Mouse (Mus musculus): ENCODE data around the gene Gm10282. TPM values are rescaled to one million over a fixed set of nuclear protein-coding genes. Genes with fewer than 3 reads are reported as not detected.

Gm10282 gene
- polyA plus RNA-seq, 1 experiment from 2014 or later: 27.2 TPM

DNA sequence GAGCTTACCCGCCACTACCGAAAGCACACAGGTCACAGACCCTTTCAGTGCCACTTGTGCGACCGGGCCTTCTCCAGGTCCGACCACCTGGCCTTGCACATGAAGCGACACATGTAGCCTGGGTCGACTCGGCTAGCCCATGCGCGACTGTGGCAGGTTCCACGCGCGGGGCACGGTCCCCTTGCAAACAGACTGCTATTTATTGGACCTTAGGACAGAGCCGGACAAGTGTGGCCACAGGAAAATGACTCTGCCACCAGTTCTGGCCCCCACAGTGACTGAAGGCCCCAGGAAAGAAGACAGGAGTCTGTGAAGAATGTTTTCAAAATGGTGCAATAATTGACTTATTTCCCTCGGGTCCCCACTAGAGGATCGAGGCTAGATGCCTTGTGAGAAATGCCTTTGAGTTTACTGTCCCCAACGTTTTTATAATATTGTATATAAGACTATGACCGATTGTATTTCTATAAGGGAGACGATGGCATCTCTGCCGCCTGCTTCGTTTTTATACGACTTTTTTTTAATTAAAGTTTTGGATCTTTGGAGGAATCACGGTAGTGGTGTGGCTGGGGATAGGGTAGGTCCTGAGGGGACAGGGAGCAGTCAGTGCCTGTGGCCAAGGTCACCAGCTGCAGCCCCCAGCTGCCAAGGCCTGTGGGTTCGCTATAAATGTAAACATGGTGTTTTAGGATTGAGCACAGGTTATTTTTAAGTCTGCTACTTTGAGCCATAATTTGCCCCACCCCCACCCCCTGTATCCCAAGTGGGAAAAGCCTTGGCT is 15.9 kb upstream of the Gm10282 start:
- H3K27ac ChIP-seq (ENCODE audit: low read length): no peak overlapping the region
- no peak overlapping the region for H3K9ac ChIP-seq (replicated peaks; ENCODE audit: low read depth, low read length)
- no peak for ATAC-seq (ENCODE audit: insufficient number of reproducible peaks, insufficient read depth, low FRiP score, low read depth)
- H3K27me3 ChIP-seq (ENCODE audit: control insufficient read depth, insufficient read depth, low read length): peaks cover 22% of the 10 kb centered on the region
- H3K9me3 ChIP-seq (ENCODE audit: control insufficient read depth, low read depth, low read length): no peaks in the 10 kb centered on the region
- H3K36me3 ChIP-seq (ENCODE audit: control insufficient read depth, insufficient read depth, low read length): no peaks in the 10 kb centered on the region
- peak overlapping the region; percentile 83; the same call in 1 of the 2 replicates for H3K4me2 ChIP-seq (replicated peaks; ENCODE audit: low read depth, low read length)
- no peaks in the 10 kb centered on the region for H3K4me1 ChIP-seq (ENCODE audit: control insufficient read depth, insufficient read depth, low read length)
- 55% methylated on average over 25 of the region's 25 CpGs for WGBS
- H3K4me3 ChIP-seq (ENCODE audit: low read depth, low read length): peak overlapping the region; percentile 39; the same call in 1 of the 2 replicates

DNA sequence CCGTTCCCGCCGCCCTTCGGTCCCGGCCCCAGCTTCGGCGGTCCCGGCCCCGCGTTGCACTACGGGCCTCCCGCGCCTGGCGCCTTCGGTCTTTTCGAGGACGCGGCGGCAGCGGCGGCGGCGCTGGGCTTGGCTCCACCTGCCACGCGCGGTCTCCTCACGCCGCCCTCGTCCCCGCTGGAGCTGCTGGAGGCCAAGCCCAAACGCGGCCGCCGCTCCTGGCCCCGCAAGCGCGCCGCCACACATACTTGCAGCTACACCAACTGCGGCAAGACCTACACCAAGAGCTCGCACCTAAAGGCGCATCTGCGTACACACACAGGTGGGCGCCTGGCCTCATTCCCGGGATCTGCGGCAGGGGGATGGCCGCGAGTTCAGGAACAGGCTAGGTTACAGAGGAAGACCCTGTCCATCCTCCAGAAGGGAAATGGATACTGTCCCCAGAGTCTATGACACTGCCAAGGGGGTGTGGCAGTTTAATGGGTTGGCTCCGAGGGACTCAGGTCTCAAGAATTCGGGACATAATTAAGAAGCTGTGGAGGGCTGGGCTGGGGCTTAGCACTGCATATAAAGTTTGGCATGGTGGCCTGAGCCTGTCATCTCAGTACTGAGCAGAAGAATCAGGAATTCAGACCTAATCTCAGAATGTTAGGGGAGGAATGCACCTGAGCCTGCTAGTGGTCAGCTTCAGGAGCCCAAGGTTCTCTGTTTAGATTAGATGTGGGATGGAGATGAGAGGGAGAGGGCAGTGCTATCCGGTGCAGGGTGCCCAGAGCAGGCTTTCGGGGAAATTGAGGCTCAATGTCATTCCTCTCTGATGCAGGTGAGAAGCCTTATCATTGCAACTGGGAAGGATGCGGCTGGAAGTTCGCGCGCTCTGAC is 15.1 kb upstream of the Gm10282 start:
- Histone ChIP-seq H3K9ac (replicated peaks; ENCODE audit: low read depth, low read length) (peak overlapping the region; percentile 15; the same call in 1 of the 2 replicates), H3K4me3 (ENCODE audit: low read depth, low read length) (peak overlapping the region; percentile 39), H3K4me2 (replicated peaks; ENCODE audit: low read depth, low read length) (peak overlapping the region; percentile 83), H3K9me3 (ENCODE audit: control insufficient read depth, low read depth, low read length) (no peaks in the 10 kb centered on the region), H3K36me3 (ENCODE audit: control insufficient read depth, insufficient read depth, low read length) (no peaks in the 10 kb centered on the region), H3K27ac (ENCODE audit: low read length) (no peak overlapping the region), H3K4me1 (ENCODE audit: control insufficient read depth, insufficient read depth, low read length) (no peaks in the 10 kb centered on the region), H3K27me3 (ENCODE audit: control insufficient read depth, insufficient read depth, low read length) (peaks cover 22% of the 10 kb centered on the region)
- 5% methylated on average over 55 of the region's 55 CpGs for WGBS
- ATAC-seq (ENCODE audit: insufficient number of reproducible peaks, insufficient read depth, low FRiP score, low read depth): no peak

DNA sequence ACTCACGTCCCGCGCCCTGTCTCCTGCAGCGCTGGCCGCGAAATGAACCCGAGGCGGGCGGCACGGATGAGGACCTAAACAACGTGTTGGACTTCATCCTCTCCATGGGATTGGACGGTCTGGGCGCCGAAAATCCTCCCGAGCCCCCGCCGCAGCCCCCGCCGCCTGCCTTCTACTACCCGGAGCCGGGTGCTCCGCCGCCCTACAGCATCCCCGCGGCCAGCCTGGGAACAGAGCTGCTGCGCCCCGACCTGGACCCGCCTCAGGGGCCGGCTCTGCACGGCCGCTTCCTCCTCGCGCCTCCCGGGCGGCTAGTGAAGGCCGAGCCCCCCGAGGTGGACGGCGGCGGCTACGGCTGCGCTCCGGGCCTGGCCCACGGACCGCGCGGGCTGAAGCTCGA is 14.3 kb upstream of the Gm10282 start:
- Histone ChIP-seq H3K27ac (ENCODE audit: low read length) (no peak overlapping the region), H3K36me3 (ENCODE audit: control insufficient read depth, insufficient read depth, low read length) (no peaks in the 10 kb centered on the region), H3K4me1 (ENCODE audit: control insufficient read depth, insufficient read depth, low read length) (no peaks in the 10 kb centered on the region), H3K9me3 (ENCODE audit: control insufficient read depth, low read depth, low read length) (no peaks in the 10 kb centered on the region), H3K4me2 (replicated peaks; ENCODE audit: low read depth, low read length) (peak overlapping the region; percentile 83), H3K4me3 (ENCODE audit: low read depth, low read length) (peak overlapping the region; percentile 39), H3K27me3 (ENCODE audit: control insufficient read depth, insufficient read depth, low read length) (peaks cover 22% of the 10 kb centered on the region), H3K9ac (replicated peaks; ENCODE audit: low read depth, low read length) (peak overlapping the region; percentile 15; the same call in 1 of the 2 replicates)
- WGBS: under 1% methylated on average over 48 of the region's 48 CpGs
- no peak; the same call in 1 of the 2 replicates for ATAC-seq (ENCODE audit: insufficient number of reproducible peaks, insufficient read depth, low FRiP score, low read depth)

DNA sequence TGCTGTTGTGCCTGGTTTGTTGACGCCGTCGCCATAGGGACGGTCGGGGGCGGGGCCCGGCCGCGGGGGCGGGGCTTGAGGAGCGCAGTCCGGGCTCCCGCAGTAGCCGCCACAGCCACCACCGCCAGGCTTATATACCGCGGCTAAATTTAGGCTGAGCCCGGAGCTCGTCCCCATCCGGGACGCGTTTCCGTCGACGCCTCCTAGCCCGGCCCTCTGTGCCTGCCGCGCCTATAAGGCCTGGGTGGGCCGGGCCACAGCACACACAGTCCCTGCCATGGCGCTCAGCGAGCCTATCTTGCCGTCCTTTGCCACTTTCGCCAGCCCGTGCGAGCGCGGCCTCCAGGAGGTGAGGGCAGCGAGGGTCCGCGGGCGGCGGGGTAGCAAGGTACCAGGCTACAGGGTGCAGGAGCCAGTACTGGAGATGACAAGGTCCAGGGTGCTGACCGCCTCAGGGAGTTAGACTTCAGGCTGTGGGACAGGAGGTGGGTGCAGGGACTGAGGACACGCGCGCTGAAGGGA is 13.8 kb upstream of the Gm10282 start, which contains the start of gene Klf2:
TSS of gene Klf2 (plus strand) at position 233 of the 522 bp plus-strand sequence.
- Histone ChIP-seq H3K27me3 (ENCODE audit: control insufficient read depth, insufficient read depth, low read length) (peaks cover 22% of the 10 kb centered on the region), H3K36me3 (ENCODE audit: control insufficient read depth, insufficient read depth, low read length) (no peaks in the 10 kb centered on the region), H3K4me2 (replicated peaks; ENCODE audit: low read depth, low read length) (peak within 1 kb of the TSS; percentile 83), H3K4me3 (ENCODE audit: low read depth, low read length) (peak within 1 kb of the TSS; percentile 39), H3K4me1 (ENCODE audit: control insufficient read depth, insufficient read depth, low read length) (no peaks in the 10 kb centered on the region), H3K9ac (replicated peaks; ENCODE audit: low read depth, low read length) (peak within 1 kb of the TSS; percentile 15; the same call in 1 of the 2 replicates), H3K27ac (ENCODE audit: low read length) (no peak within 1 kb of the TSS), H3K9me3 (ENCODE audit: control insufficient read depth, low read depth, low read length) (no peaks in the 10 kb centered on the region)
- peak; percentile 94 for ATAC-seq (ENCODE audit: insufficient number of reproducible peaks, insufficient read depth, low FRiP score, low read depth)
- WGBS: under 1% methylated on average over 44 of the region's 46 CpGs

- ATAC-seq (ENCODE audit: insufficient number of reproducible peaks, insufficient read depth, low FRiP score, low read depth): no peak
- WGBS: 46% methylated on average over 5 of the region's 5 CpGs
- H3K9me3 ChIP-seq (ENCODE audit: control insufficient read depth, low read depth, low read length): no peaks in the 10 kb centered on the region
- H3K27ac ChIP-seq (ENCODE audit: low read length): no peak overlapping the region
- no peaks in the 10 kb centered on the region for H3K36me3 ChIP-seq (ENCODE audit: control insufficient read depth, insufficient read depth, low read length)
- H3K4me2 ChIP-seq (replicated peaks; ENCODE audit: low read depth, low read length): no peak overlapping the region
- no peak overlapping the region for H3K4me3 ChIP-seq (ENCODE audit: low read depth, low read length)
- no peaks in the 10 kb centered on the region for H3K4me1 ChIP-seq (ENCODE audit: control insufficient read depth, insufficient read depth, low read length)
- peaks cover 22% of the 10 kb centered on the region for H3K27me3 ChIP-seq (ENCODE audit: control insufficient read depth, insufficient read depth, low read length)
- H3K9ac ChIP-seq (replicated peaks; ENCODE audit: low read depth, low read length): no peak overlapping the region
These were observed 12.8 kb upstream of the Gm10282 start for GRCm38 (mm10) chr8:72317741-72318301.

DNA sequence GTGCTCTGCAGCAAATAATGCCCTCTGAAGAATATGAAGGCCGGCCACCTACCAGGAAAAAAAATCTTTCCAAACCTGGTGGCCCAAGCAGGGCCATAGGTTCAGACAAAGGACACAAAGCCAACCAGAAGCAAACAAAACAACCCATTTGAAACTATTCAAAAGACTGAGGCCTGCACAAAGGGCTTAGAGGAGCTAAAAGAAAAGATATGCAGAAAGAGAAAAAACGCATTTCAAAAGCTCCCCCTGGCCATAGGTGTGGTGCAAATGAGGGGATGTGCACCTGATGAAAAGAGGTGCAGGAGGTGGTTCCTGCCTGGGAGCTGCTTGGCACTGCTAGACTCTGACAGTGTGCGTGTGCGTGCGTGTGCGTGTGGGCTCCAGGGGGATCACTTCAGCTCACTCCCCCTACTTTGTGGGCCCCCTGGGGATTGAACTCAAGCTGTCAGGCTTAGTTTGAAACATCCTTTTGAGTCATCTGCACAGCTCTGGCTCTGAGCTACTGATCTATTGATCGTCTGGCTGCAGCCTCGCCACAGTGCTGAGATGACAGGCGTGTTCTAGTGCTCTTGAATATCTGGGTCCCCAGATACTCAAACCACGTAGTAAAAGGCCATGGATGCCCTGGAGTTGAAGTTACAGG is 11.1 kb upstream of the Gm10282 start:
- Histone ChIP-seq H3K9ac (replicated peaks; ENCODE audit: low read depth, low read length) (no peak overlapping the region), H3K4me3 (ENCODE audit: low read depth, low read length) (no peak overlapping the region), H3K4me1 (ENCODE audit: control insufficient read depth, insufficient read depth, low read length) (no peaks in the 10 kb centered on the region), H3K36me3 (ENCODE audit: control insufficient read depth, insufficient read depth, low read length) (no peaks in the 10 kb centered on the region), H3K4me2 (replicated peaks; ENCODE audit: low read depth, low read length) (no peak overlapping the region), H3K27ac (ENCODE audit: low read length) (no peak overlapping the region), H3K9me3 (ENCODE audit: control insufficient read depth, low read depth, low read length) (no peaks in the 10 kb centered on the region), H3K27me3 (ENCODE audit: control insufficient read depth, insufficient read depth, low read length) (peaks cover 19% of the 10 kb centered on the region)
- 53% methylated on average over 10 of the region's 10 CpGs for WGBS
- ATAC-seq (ENCODE audit: insufficient number of reproducible peaks, insufficient read depth, low FRiP score, low read depth): no peak

- H3K9ac ChIP-seq (replicated peaks; ENCODE audit: low read depth, low read length): no peak overlapping the region
- no peak overlapping the region for H3K4me2 ChIP-seq (replicated peaks; ENCODE audit: low read depth, low read length)
- H3K4me1 ChIP-seq (ENCODE audit: control insufficient read depth, insufficient read depth, low read length): no peaks in the 10 kb centered on the region
- H3K36me3 ChIP-seq (ENCODE audit: control insufficient read depth, insufficient read depth, low read length): no peaks in the 10 kb centered on the region
- H3K4me3 ChIP-seq (ENCODE audit: low read depth, low read length): no peak overlapping the region
- H3K27me3 ChIP-seq (ENCODE audit: control insufficient read depth, insufficient read depth, low read length): no peaks in the 10 kb centered on the region
- 57% methylated on average over 3 of the region's 3 CpGs for WGBS
- H3K27ac ChIP-seq (ENCODE audit: low read length): no peak overlapping the region
- no peaks in the 10 kb centered on the region for H3K9me3 ChIP-seq (ENCODE audit: control insufficient read depth, low read depth, low read length)
- ATAC-seq (ENCODE audit: insufficient number of reproducible peaks, insufficient read depth, low FRiP score, low read depth): no peak
These were observed 8.0 kb upstream of the Gm10282 start for GRCm38 (mm10) chr8:72312926-72313518.

All from stomach, embryonic 14.5 days (tissue).